Mouse (Mus musculus): ENCODE data around the gene Rdh14.

- peak; percentile 87 for TF ChIP-seq CTCF (IDR thresholded peaks at IDR 0.05; ENCODE audit: low read depth)
- no peak for TF ChIP-seq EP300 (IDR thresholded peaks at IDR 0.05; ENCODE audit: low read depth)
These were observed 47.8 kb downstream of the Rdh14 start for GRCm38 (mm10) chr12:10438054-10439001.
